Mouse (Mus musculus): ENCODE measurements around the gene Prkce. TPM values are rescaled to one million over a fixed set of nuclear protein-coding genes. Genes with fewer than 3 reads are reported as not detected.

Prkce gene
- total RNA-seq, 2 experiments from 2014 or later: 9.3 to 10.2 TPM

GRCm38 (mm10) chr17:86687021-86687420 is 519.4 kb downstream of the Prkce start:
- intact Hi-C loops (cut with DNase I): no loop called here
- no peak for TF ChIP-seq CTCF (IDR thresholded peaks at IDR 0.05)
- Histone ChIP-seq H3K4me3 (no peak overlapping the region), H3K27ac (no peak overlapping the region)
- DNase-seq: no peak

- no peak overlapping the region for H3K27ac ChIP-seq
- no peak overlapping the region for H3K4me3 ChIP-seq
- no peak for DNase-seq
- intact Hi-C loops (cut with DNase I): no loop called here
- no peak for TF ChIP-seq CTCF (IDR thresholded peaks at IDR 0.05)
Measured at GRCm38 (mm10) chr17:86690871-86691390, 523.3 kb downstream of the Prkce start.

GRCm38 (mm10) chr17:86697751-86698150 is 530.2 kb downstream of the Prkce start:
- no peak for TF ChIP-seq CTCF (IDR thresholded peaks at IDR 0.05)
- intact Hi-C loops (cut with DNase I): no loop called here
- peak; percentile 23 for DNase-seq
- Histone ChIP-seq H3K27ac (no peak overlapping the region), H3K4me3 (no peak overlapping the region)

- Histone ChIP-seq H3K4me3 (no peak overlapping the region), H3K27ac (no peak overlapping the region)
- intact Hi-C loops (cut with DNase I): no loop called here
- no peak for TF ChIP-seq CTCF (IDR thresholded peaks at IDR 0.05)
- DNase-seq: no peak
Measured at GRCm38 (mm10) chr17:86703336-86703735, 535.8 kb downstream of the Prkce start.

GRCm38 (mm10) chr17:86705236-86705635 is 537.7 kb downstream of the Prkce start:
- TF ChIP-seq CTCF (IDR thresholded peaks at IDR 0.05): no peak
- Histone ChIP-seq H3K4me3 (no peak overlapping the region), H3K27ac (peak overlapping the region; percentile 71)
- intact Hi-C loops (cut with DNase I): no loop called here
- DNase-seq: no peak

- H3K4me3 ChIP-seq: no peak overlapping the region
- 0 out of 2 replicates have a peak overlapping the region, but pooled peaks have one; percentile 5 for H3K27ac ChIP-seq
- TF ChIP-seq CTCF (IDR thresholded peaks at IDR 0.05): no peak
- DNase-seq: no peak
- intact Hi-C loops (cut with DNase I): no loop called here
Measured at GRCm38 (mm10) chr17:86706467-86706866, 538.9 kb downstream of the Prkce start.

Other genes starting within 250 kb of the Prkce start
- 1 to 10 TPM; 5.5 to 8.0 TPM for gene Srbd1, start 22.6 kb upstream of the Prkce start, total RNA-seq (2021)

Data from gastrocnemius, adult 2 months (tissue).